Comparison of ENCODE assay signal across 10 mouse cellular contexts in genomic region chr16:87567572-87567971, GRCm38 (mm10). TPM values are rescaled to one million over a fixed set of nuclear protein-coding genes. Genes with fewer than 3 reads are reported as not detected.
A peak's percentile ranks its signal among the peaks of the same experiment; 100 is the strongest.
DNase-seq lines count a peak whose midpoint lies in the region; ATAC-seq lines count a peak whose summit lies in the region.
"Had no signal": no experiment of that assay in that cellular context is flagged by ENCODE, and none has a peak within 500 bp of the region (broad histone marks: within the 10 kb centered on the region; RNA-seq: fewer than 3 reads in every experiment).

No protein-coding gene starts in this region.

- H3K4me2 ChIP-seq in liver, embryonic 11.5 days: no peak overlapping the region

- intact Hi-C loops in heart, postnatal 25 days (cut with DNase I): no loop called here
- intact Hi-C loops in heart, postnatal 10 days (cut with DNase I): no loop called here

- H3K9ac ChIP-seq in liver, embryonic 11.5 days (ENCODE audit: low read depth, low read length): no peak overlapping the region

- 81% methylated on average over 13 of the region's 13 CpGs for WGBS in liver, embryonic 11.5 days

- DNase-seq in heart, adult 11 months: peak; percentile 93
- DNase-seq in heart, postnatal 25 days (ENCODE audit: low spot score): no peak
- DNase-seq in cerebellum, adult 9-11 months: peak; percentile 69
- peak; percentile 58 to 60 for DNase-seq in heart, postnatal 10 days
- peak; percentile 31 for DNase-seq in lung, postnatal 36 days
- no peak for DNase-seq in liver, embryonic 11.5 days (ENCODE audit: low spot score)

- H3K27ac ChIP-seq in liver, embryonic 11.5 days (ENCODE audit: low read depth, low read length): no peak overlapping the region

- no peak for ATAC-seq in erythroid progenitor cell, adult 5-6 weeks (replicated peaks; ENCODE audit: low FRiP score, poor library complexity, severe bottlenecking)
- ATAC-seq in megakaryocyte, adult 5-6 weeks (ENCODE audit: poor library complexity, severe bottlenecking): no peak
- ATAC-seq in liver, embryonic 11.5 days (replicated peaks; ENCODE audit: low FRiP score): no peak

- no peaks in the 10 kb centered on the region for H3K4me1 ChIP-seq in liver, embryonic 11.5 days (replicated peaks; ENCODE audit: control insufficient read depth, insufficient read depth, low read length)

- no peaks in the 10 kb centered on the region for H3K9me3 ChIP-seq in liver, embryonic 11.5 days (ENCODE audit: control insufficient read depth, low read length)

- H3K27me3 ChIP-seq in liver, embryonic 11.5 days (replicated peaks; ENCODE audit: control insufficient read depth, insufficient read depth, low read length): no peaks in the 10 kb centered on the region

- no peaks in the 10 kb centered on the region for H3K36me3 ChIP-seq in liver, embryonic 11.5 days (ENCODE audit: control insufficient read depth, insufficient read depth, low read length)

- no peak overlapping the region for H3K4me3 ChIP-seq in liver, embryonic 11.5 days (ENCODE audit: low read depth, low read length)

RNA-seq across cellular contexts. Expression of gene Map3k7cl, which starts 14.4 kb away (rescaled TPM):
- 1 to 10 TPM; 2.2 to 2.3 TPM for total RNA-seq in heart, postnatal 25 days (2021)
- 1 to 10 TPM; 5.6 to 7.4 TPM for total RNA-seq in heart, postnatal 10 days (2021)
- not detected in 2 replicates for total RNA-seq in erythroid progenitor cell, adult 5-6 weeks (2015; ENCODE audit: low replicate concordance)
- not detected in 2 replicates for total RNA-seq in erythroid progenitor cell, adult 5-6 weeks (2017; ENCODE audit: low replicate concordance)
- total RNA-seq in megakaryocyte, adult 5-6 weeks (2015): not detected in 2 replicates
- not detected in 2 replicates for total RNA-seq in megakaryocyte, adult 5-6 weeks (2017)
- polyA plus RNA-seq in liver, embryonic 11.5 days (2014; fragmentation: Nextera tagmentation; extraction: Ambion mirVana): not detected in 2 replicates
- total RNA-seq: neutrophil, adult 5-6 weeks had no signal
- polyA plus RNA-seq: limb, embryonic 11.5 days had no signal

Comparison
In these comparisons a context has a peak if more than half of its experiments do, and no peak if none do; other contexts are left out.
1. DNase-seq: peak in heart, adult 11 months (single experiment), cerebellum, adult 9-11 months (single experiment), heart, postnatal 10 days (2 of 2) and lung, postnatal 36 days (single experiment); none in heart, postnatal 25 days (single experiment) and liver, embryonic 11.5 days (single experiment).